Mouse (Mus musculus): ENCODE measurements around the gene Gfap.

DNA sequence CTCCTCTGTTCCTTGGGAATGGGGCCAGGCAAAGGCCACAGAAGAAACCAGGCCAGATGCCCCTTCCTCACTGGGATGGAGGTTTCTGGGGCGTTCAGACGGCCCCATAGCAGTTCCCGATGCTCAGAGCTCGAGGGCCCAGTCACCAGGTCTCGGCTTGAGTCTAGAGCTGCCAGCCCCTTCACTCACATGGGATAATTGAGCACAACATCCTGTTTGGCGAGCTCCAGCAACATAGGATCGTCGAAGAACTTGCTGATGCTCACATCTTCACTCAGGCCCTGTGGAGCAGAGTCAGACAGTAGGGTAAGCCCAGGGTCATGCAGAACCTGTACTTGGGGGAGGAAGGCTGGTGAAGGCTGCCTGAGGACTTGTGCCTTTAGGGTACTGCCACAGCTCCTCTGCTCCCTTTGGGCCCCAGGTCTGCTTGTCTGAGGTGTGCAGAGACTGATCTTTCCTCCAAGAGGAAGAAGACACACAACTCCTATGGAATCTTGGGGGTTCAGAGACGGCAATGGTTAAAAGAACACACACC is 62.0 kb downstream of the Gfap start:
- TF ChIP-seq ZC3H11A (IDR thresholded peaks at IDR 0.05; ENCODE audit: borderline replicate concordance, low read depth, low read length) (no peak), CHD2 (IDR thresholded peaks at IDR 0.05; ENCODE audit: low read depth, low read length) (no peak), HCFC1 (IDR thresholded peaks at IDR 0.05; ENCODE audit: borderline replicate concordance, insufficient read depth, low read length) (no peak), MAFK (IDR thresholded peaks at IDR 0.05; ENCODE audit: insufficient read depth, low read depth, low read length) (no peak), ZNF384 (IDR thresholded peaks at IDR 0.05; ENCODE audit: low read depth, low read length) (no peak)

Data from ES-E14 (cell line).